Mouse (Mus musculus): ENCODE data around the gene Zdhhc1. TPM values are rescaled to one million over a fixed set of nuclear protein-coding genes. Genes with fewer than 3 reads are reported as not detected.

Gene Zdhhc1
- total and polyA plus RNA-seq, 3 experiments: 4.9 to 11.5 TPM; not detected in 1

DNA sequence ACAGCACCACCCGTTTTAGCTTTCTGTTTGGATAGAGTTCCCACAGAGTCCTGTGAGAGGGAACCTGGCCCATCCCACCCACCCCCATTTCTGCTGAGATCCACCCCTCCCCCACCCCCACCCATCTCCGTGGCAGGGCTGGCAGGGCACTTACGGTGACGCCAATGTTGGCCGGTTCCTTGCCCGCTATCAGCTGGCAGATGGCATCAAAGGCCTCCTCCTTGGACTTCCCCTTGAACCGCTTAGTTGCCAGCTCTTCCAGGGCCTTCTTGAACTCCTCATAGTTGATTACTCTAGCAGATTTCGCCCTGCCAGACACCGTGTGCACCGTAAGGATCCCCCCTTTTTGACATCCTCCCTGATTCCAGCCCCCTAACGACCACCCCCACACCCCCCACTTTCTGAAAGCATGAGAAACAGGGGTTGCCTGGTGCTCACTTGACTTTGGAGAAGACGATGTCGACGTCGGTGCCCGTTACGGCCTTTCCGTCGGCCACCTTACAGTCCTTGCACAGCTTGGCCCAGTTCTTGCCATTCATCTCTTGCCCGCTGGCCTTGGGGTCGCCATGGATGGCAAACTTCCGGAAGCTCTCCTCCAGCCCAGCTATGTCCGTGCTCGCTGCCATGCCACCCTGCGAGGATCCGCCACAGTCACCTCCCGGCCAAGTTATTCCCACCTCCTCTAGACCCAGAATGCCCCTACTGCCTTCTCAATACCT is 28.5 kb downstream of the Zdhhc1 start:
- no peak for DNase-seq (ENCODE audit: low read depth, low spot score)
- H3K9me3 ChIP-seq (replicated peaks; ENCODE audit: insufficient read depth, low read length): no peaks in the 10 kb centered on the region
- peaks cover 0 to 3% of the 10 kb centered on the region in 2 experiments; a peak in 1 of 4 replicates for H3K4me1 ChIP-seq (ENCODE audit: control insufficient read depth in 1 of 2, insufficient read depth in 2 of 2, low read length in 2 of 2)
- no peak overlapping the region for H3K4me3 ChIP-seq (ENCODE audit: control insufficient read depth in 1 of 2, insufficient read depth in 1 of 2, low read depth in 2 of 2, low read length in 2 of 2)
- no peaks in the 10 kb centered on the region for H3K79me2 ChIP-seq (ENCODE audit: control insufficient read depth, insufficient read depth, low read length, poor library complexity)
- no peaks in the 10 kb centered on the region; a peak in 1 of 4 replicates for H3K27me3 ChIP-seq (ENCODE audit: control insufficient read depth in 1 of 2, insufficient read depth in 2 of 2, low read length in 2 of 2)
- no peak overlapping the region for H3K9ac ChIP-seq (ENCODE audit: control insufficient read depth, low read depth, low read length, poor library complexity, severe bottlenecking)
- no peaks in the 10 kb centered on the region for H3K36me3 ChIP-seq (ENCODE audit: control insufficient read depth in 1 of 2, insufficient read depth in 2 of 2, low read length in 2 of 2)
- TF ChIP-seq BHLHE40 (IDR thresholded peaks at IDR 0.05; ENCODE audit: borderline replicate concordance, low read depth, low read length) (no peak), UBTF (IDR thresholded peaks at IDR 0.05; ENCODE audit: borderline replicate concordance, insufficient read depth, low read depth, low read length) (no peak), ETS1 (IDR thresholded peaks at IDR 0.05; ENCODE audit: low read depth, low read length) (no peak), USF1 (IDR thresholded peaks at IDR 0.05; ENCODE audit: low read depth, low read length) (no peak), HCFC1 (IDR thresholded peaks at IDR 0.05; ENCODE audit: low read depth, low read length) (no peak), MYC (IDR thresholded peaks at IDR 0.05; ENCODE audit: low read depth, low read length) (no peak), MEF2A (IDR thresholded peaks at IDR 0.05; ENCODE audit: extremely low read depth, insufficient replicate concordance, low read depth, low read length, poor library complexity, severe bottlenecking) (no peak), MAZ (IDR thresholded peaks at IDR 0.05; ENCODE audit: low read depth, low read length) (no peak), CHD1 (IDR thresholded peaks at IDR 0.05; ENCODE audit: low read depth, low read length) (no peak), CHD2 (IDR thresholded peaks at IDR 0.05; ENCODE audit: low read length) (no peak), RAD21 (IDR thresholded peaks at IDR 0.05; ENCODE audit: low read depth, low read length) (no peak)
- H3K27ac ChIP-seq (ENCODE audit: control insufficient read depth, low read depth, low read length): no peak overlapping the region

GRCm38 (mm10) chr8:105467396-105467985 is 29.2 kb downstream of the Zdhhc1 start:
- Histone ChIP-seq H3K9ac (ENCODE audit: control insufficient read depth, low read depth, low read length, poor library complexity, severe bottlenecking) (no peak overlapping the region), H3K9me3 (replicated peaks; ENCODE audit: insufficient read depth, low read length) (no peaks in the 10 kb centered on the region), H3K4me1 (ENCODE audit: control insufficient read depth in 1 of 2, insufficient read depth in 2 of 2, low read length in 2 of 2) (peaks cover 0 to 3% of the 10 kb centered on the region in 2 experiments; a peak in 1 of 4 replicates), H3K27me3 (ENCODE audit: control insufficient read depth in 1 of 2, insufficient read depth in 2 of 2, low read length in 2 of 2) (no peaks in the 10 kb centered on the region; a peak in 1 of 4 replicates), H3K36me3 (ENCODE audit: control insufficient read depth in 1 of 2, insufficient read depth in 2 of 2, low read length in 2 of 2) (no peaks in the 10 kb centered on the region), H3K4me3 (ENCODE audit: control insufficient read depth in 1 of 2, insufficient read depth in 1 of 2, low read depth in 2 of 2, low read length in 2 of 2) (no peak overlapping the region), H3K79me2 (ENCODE audit: control insufficient read depth, insufficient read depth, low read length, poor library complexity) (no peaks in the 10 kb centered on the region), H3K27ac (ENCODE audit: control insufficient read depth, low read depth, low read length) (no peak overlapping the region)
- TF ChIP-seq ZMIZ1 (IDR thresholded peaks at IDR 0.05; ENCODE audit: low read depth, low read length): no peak
- TF ChIP-seq POLR2AphosphoS5 (IDR thresholded peaks at IDR 0.05; ENCODE audit: borderline replicate concordance, low read depth, low read length): no peak
- TF ChIP-seq MAZ (IDR thresholded peaks at IDR 0.05; ENCODE audit: low read depth, low read length): no peak
- no peak for TF ChIP-seq MYC (IDR thresholded peaks at IDR 0.05; ENCODE audit: low read depth, low read length)
- no peak for TF ChIP-seq USF2 (IDR thresholded peaks at IDR 0.05; ENCODE audit: borderline replicate concordance in 1 of 2, insufficient read depth in 1 of 2, low read depth in 1 of 2, low read length in 2 of 2)
- no peak for TF ChIP-seq ZKSCAN1 (IDR thresholded peaks at IDR 0.05; ENCODE audit: low read depth, low read length)
- TF ChIP-seq MYB (IDR thresholded peaks at IDR 0.05; ENCODE audit: low read depth, low read length): no peak
- no peak for TF ChIP-seq GATA1 (IDR thresholded peaks at IDR 0.05; ENCODE audit: low read depth, low read length)
- TF ChIP-seq ETS1 (IDR thresholded peaks at IDR 0.05; ENCODE audit: low read depth, low read length): no peak
- TF ChIP-seq CHD1 (IDR thresholded peaks at IDR 0.05; ENCODE audit: low read depth, low read length): no peak
- TF ChIP-seq HCFC1 (IDR thresholded peaks at IDR 0.05; ENCODE audit: low read depth, low read length): no peak
- TF ChIP-seq EP300 (IDR thresholded peaks at IDR 0.05; ENCODE audit: low read depth in 1 of 2, low read length in 2 of 2): no peak
- no peak for TF ChIP-seq MAFK (IDR thresholded peaks at IDR 0.05; ENCODE audit: borderline replicate concordance, low read depth, low read length)
- no peak for TF ChIP-seq E2F4 (IDR thresholded peaks at IDR 0.05; ENCODE audit: borderline replicate concordance, low read depth, low read length)
- no peak for TF ChIP-seq POLR2A (IDR thresholded peaks at IDR 0.05; ENCODE audit: control insufficient read depth in 1 of 2, insufficient read depth in 1 of 2, low read depth in 1 of 2, low read length in 2 of 2, poor library complexity in 1 of 2)
- no peak for TF ChIP-seq KAT2A (conservative IDR thresholded peaks at IDR 0.05; ENCODE audit: low read depth, low read length)
- no peak for DNase-seq (ENCODE audit: low read depth, low spot score)

All from MEL (cell line).